Comparison of ENCODE assay signal across 8 mouse cellular contexts in genomic region chr11:69340161-69341131, GRCm38 (mm10). TPM values are rescaled to one million over a fixed set of nuclear protein-coding genes. Genes with fewer than 3 reads are reported as not detected.
DNase-seq lines count a peak whose midpoint lies in the region; ATAC-seq lines count a peak whose summit lies in the region.

Gene Rnf227, plus strand, starts transcription at chr11:69340461.

- peaks cover 15% of the 10 kb centered on the region for H3K4me1 ChIP-seq in forebrain, embryonic 14.5 days (ENCODE audit: control insufficient read depth, insufficient read depth, low read length)
- H3K4me1 ChIP-seq in liver, embryonic 15.5 days (replicated peaks) = peaks cover 13% of the 10 kb centered on the region
- H3K4me1 ChIP-seq in neural tube, embryonic 11.5 days (ENCODE audit: control insufficient read depth, insufficient read depth, low read length) = peaks cover 3% of the 10 kb centered on the region; the same call in 1 of the 2 replicates
- peaks cover 4% of the 10 kb centered on the region; the same call in 1 of the 2 replicates for H3K4me1 ChIP-seq in stomach, embryonic 14.5 days (ENCODE audit: control insufficient read depth, insufficient read depth, low read length)

- H3K9ac ChIP-seq in forebrain, embryonic 14.5 days (ENCODE audit: low read length) = peak within 1 kb of the TSS; percentile 77
- peak within 1 kb of the TSS; percentile 18; the same call in 1 of the 2 replicates for H3K9ac ChIP-seq in liver, embryonic 15.5 days
- H3K9ac ChIP-seq in neural tube, embryonic 11.5 days (ENCODE audit: low read length) = peak within 1 kb of the TSS; percentile 63
- peak within 1 kb of the TSS; percentile 60 for H3K9ac ChIP-seq in stomach, embryonic 14.5 days (replicated peaks; ENCODE audit: low read depth, low read length)

- H3K36me3 ChIP-seq in forebrain, embryonic 14.5 days (ENCODE audit: control insufficient read depth, insufficient read depth, low read length) = peaks cover 25% of the 10 kb centered on the region
- H3K36me3 ChIP-seq in liver, embryonic 15.5 days (replicated peaks) = 0 out of 2 replicates have a peak, but pooled peaks cover 2% of the 10 kb centered on the region
- H3K36me3 ChIP-seq in neural tube, embryonic 11.5 days (ENCODE audit: control insufficient read depth, insufficient read depth, low read length) = peaks cover 15% of the 10 kb centered on the region
- H3K36me3 ChIP-seq in stomach, embryonic 14.5 days (ENCODE audit: control insufficient read depth, insufficient read depth, low read length) = peaks cover 18% of the 10 kb centered on the region

- peak within 1 kb of the TSS; percentile 51 for H3K4me3 ChIP-seq in forebrain, embryonic 14.5 days (ENCODE audit: low read depth, low read length)
- peak within 1 kb of the TSS; percentile 59 for H3K4me3 ChIP-seq in liver, embryonic 15.5 days (replicated peaks)
- peak within 1 kb of the TSS; percentile 42 for H3K4me3 ChIP-seq in neural tube, embryonic 11.5 days (ENCODE audit: low read depth, low read length)
- peak within 1 kb of the TSS; percentile 49 for H3K4me3 ChIP-seq in stomach, embryonic 14.5 days (ENCODE audit: low read depth, low read length)

- under 1% methylated on average over 98 of the region's 99 CpGs for WGBS in forebrain, embryonic 14.5 days
- WGBS in liver, embryonic 15.5 days (ENCODE audit: insufficient replicate concordance) = 3% methylated on average over 99 of the region's 99 CpGs
- WGBS in neural tube, embryonic 11.5 days = 2% methylated on average over 98 of the region's 99 CpGs
- WGBS in stomach, embryonic 14.5 days = 2% methylated on average over 93 of the region's 99 CpGs

- peak within 1 kb of the TSS; percentile 81 for H3K27ac ChIP-seq in forebrain, embryonic 14.5 days (ENCODE audit: low read depth, low read length)
- H3K27ac ChIP-seq in liver, embryonic 15.5 days (replicated peaks) = no peak within 1 kb of the TSS
- peak within 1 kb of the TSS; percentile 61 for H3K27ac ChIP-seq in neural tube, embryonic 11.5 days (ENCODE audit: low read depth, low read length)
- H3K27ac ChIP-seq in stomach, embryonic 14.5 days (ENCODE audit: low read length) = peak within 1 kb of the TSS; percentile 77

- peak; percentile 77 for DNase-seq in cerebellum, adult 11-12 months
- DNase-seq in forebrain, embryonic 14.5 days (ENCODE audit: low spot score) = peak; percentile 90
- peak; percentile 73 to 75 for DNase-seq in heart, postnatal 10 days
- peak; percentile 81 to 87 for DNase-seq in kidney, postnatal 4 days
- DNase-seq in neural tube, embryonic 11.5 days (ENCODE audit: low spot score) = peak; percentile 86

- no peaks in the 10 kb centered on the region for H3K27me3 ChIP-seq in forebrain, embryonic 14.5 days (replicated peaks; ENCODE audit: control insufficient read depth, insufficient read depth, low read length)
- peaks cover 66% of the 10 kb centered on the region for H3K27me3 ChIP-seq in liver, embryonic 15.5 days
- 0 out of 2 replicates have a peak, but pooled peaks cover 4% of the 10 kb centered on the region for H3K27me3 ChIP-seq in neural tube, embryonic 11.5 days (ENCODE audit: control insufficient read depth, insufficient read depth, low read length)
- H3K27me3 ChIP-seq in stomach, embryonic 14.5 days (ENCODE audit: control insufficient read depth, insufficient read depth, low read length) = no peaks in the 10 kb centered on the region

- H3K9me3 ChIP-seq in forebrain, embryonic 14.5 days (replicated peaks; ENCODE audit: control insufficient read depth, low read length) = no peaks in the 10 kb centered on the region
- H3K9me3 ChIP-seq in liver, embryonic 15.5 days (replicated peaks) = no peaks in the 10 kb centered on the region
- no peaks in the 10 kb centered on the region for H3K9me3 ChIP-seq in neural tube, embryonic 11.5 days (ENCODE audit: control insufficient read depth, low read length)
- no peaks in the 10 kb centered on the region for H3K9me3 ChIP-seq in stomach, embryonic 14.5 days (ENCODE audit: control insufficient read depth, low read depth, low read length)

- intact Hi-C loops in heart, postnatal 10 days (cut with DNase I) = no loop called here

- H3K4me2 ChIP-seq in forebrain, embryonic 14.5 days (ENCODE audit: low read length) = peak within 1 kb of the TSS; percentile 82
- peak within 1 kb of the TSS; percentile 90 for H3K4me2 ChIP-seq in liver, embryonic 15.5 days
- peak within 1 kb of the TSS; percentile 66 for H3K4me2 ChIP-seq in neural tube, embryonic 11.5 days (ENCODE audit: low read depth)
- peak within 1 kb of the TSS; percentile 96 for H3K4me2 ChIP-seq in stomach, embryonic 14.5 days (replicated peaks; ENCODE audit: low read depth, low read length)

- ATAC-seq in CD4-positive, CD25-positive, alpha-beta regulatory T cell, adult 4 months = peak; percentile 81
- ATAC-seq in forebrain, embryonic 14.5 days = peak; percentile 93
- peak; percentile 67 for ATAC-seq in liver, embryonic 15.5 days (ENCODE audit: insufficient read depth)
- peak; percentile 75 for ATAC-seq in neural tube, embryonic 11.5 days (ENCODE audit: insufficient read depth, low FRiP score, low TSS enrichment)
- ATAC-seq in stomach, embryonic 14.5 days (ENCODE audit: insufficient number of reproducible peaks, insufficient read depth, low FRiP score, low read depth) = peak; percentile 85

RNA-seq across cellular contexts. Expression of gene Rnf227, which starts in this region (rescaled TPM):
- 1 to 10 TPM; 3.3 to 4.0 TPM for polyA plus RNA-seq in CD4-positive, CD25-positive, alpha-beta regulatory T cell, adult 4 months (2017; shearing (Covaris generic))
- polyA plus RNA-seq in forebrain, embryonic 14.5 days (2014; fragmentation: Nextera tagmentation; extraction: Ambion mirVana) = 126 and 146 TPM in 2 replicates
- total RNA-seq in heart, postnatal 10 days (2021) = 1 to 10 TPM in 1 of 2 experiments, under 1 TPM in 1; 0.89 to 1.7 TPM
- polyA plus RNA-seq in liver, embryonic 15.5 days (2015; fragmentation: Nextera tagmentation; extraction: Ambion mirVana) = 0.97 and 1.3 TPM in 2 replicates
- 27.8 and 28.8 TPM in 2 replicates for polyA plus RNA-seq in neural tube, embryonic 11.5 days (2014; fragmentation: Nextera tagmentation; extraction: Ambion mirVana)
- polyA plus RNA-seq in stomach, embryonic 14.5 days (2014; fragmentation: Nextera tagmentation; extraction: Ambion mirVana) = 15.3 and 16.3 TPM in 2 replicates

Comparison
In these comparisons a context has a peak if more than half of its experiments do, and no peak if none do; other contexts are left out.
1. H3K9ac ChIP-seq: peak in every context shown above with its lines; median percentile 77 in forebrain, embryonic 14.5 days; 63 in neural tube, embryonic 11.5 days; 60 in stomach, embryonic 14.5 days; 18 in liver, embryonic 15.5 days.